ENCODE assay signal across 12 mouse cellular contexts in the genomic region with DNA sequence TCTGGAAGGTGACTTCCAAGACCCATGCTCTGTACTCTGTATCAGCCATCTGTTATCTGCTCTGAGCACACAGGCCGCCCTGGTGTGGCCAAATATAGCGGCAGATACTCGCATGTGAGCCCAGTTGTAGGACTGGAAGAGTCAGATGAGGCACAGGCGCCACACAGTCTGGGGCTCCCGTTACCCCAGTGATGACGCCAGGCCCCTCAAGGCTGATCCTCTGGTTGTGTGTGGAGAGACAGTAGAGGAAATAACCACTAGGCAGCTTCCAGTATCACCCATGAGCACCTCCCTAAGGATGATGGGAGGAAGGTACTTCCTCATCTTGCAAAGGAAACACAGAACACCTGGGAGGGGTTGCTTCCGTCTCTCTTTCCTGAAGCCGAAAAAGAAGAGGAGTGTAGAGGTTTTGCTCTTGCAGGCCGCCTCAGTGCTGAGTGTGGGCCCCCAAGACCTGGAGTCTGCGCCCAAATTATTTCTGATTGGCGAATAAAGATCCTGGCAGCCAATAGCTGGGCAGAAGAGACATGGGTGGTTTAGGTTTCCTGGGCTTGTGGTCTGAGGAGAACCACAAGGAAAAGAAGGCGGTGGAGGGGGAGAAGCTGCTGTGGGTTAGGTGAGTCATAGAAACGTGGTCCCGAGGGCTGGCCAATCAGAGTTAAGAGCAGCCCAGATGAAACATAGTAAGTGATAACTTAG. TPM values are rescaled to one million over a fixed set of nuclear protein-coding genes. Genes with fewer than 3 reads are reported as not detected.
A peak's percentile ranks its signal among the peaks of the same experiment; 100 is the strongest.
DNase-seq lines count a peak whose midpoint lies in the region; ATAC-seq and TF ChIP-seq lines count a peak whose summit lies in the region.
"Had no signal": no experiment of that assay in that cellular context is flagged by ENCODE, and none has a peak within 500 bp of the region (broad histone marks: within the 10 kb centered on the region; RNA-seq: fewer than 3 reads in every experiment).

No protein-coding gene starts in this region.

- TF ChIP-seq POLR2A in myocyte (IDR thresholded peaks at IDR 0.05; ENCODE audit: insufficient read length, low read depth) = no peak

- no peaks in the 10 kb centered on the region for H3K4me1 ChIP-seq in midbrain, embryonic 15.5 days
- H3K4me1 ChIP-seq in intestine, postnatal 0 days (replicated peaks; ENCODE audit: control insufficient read depth, insufficient read depth, low read length) = no peaks in the 10 kb centered on the region

- H3K9ac ChIP-seq in midbrain, embryonic 15.5 days = no peak overlapping the region
- no peak overlapping the region for H3K9ac ChIP-seq in intestine, postnatal 0 days (ENCODE audit: low read depth, low read length)

- no peaks in the 10 kb centered on the region for H3K79me2 ChIP-seq in myocyte (ENCODE audit: control insufficient read depth, insufficient read depth)

- H3K4me3 ChIP-seq in myocyte = no peak overlapping the region
- H3K4me3 ChIP-seq in midbrain, embryonic 15.5 days = no peak overlapping the region
- H3K4me3 ChIP-seq in intestine, postnatal 0 days (ENCODE audit: low read depth, low read length) = no peak overlapping the region

- peak; percentile 19 for DNase-seq in gastrocnemius, postnatal 25 days
- DNase-seq in gastrocnemius, postnatal 10 days = no peak
- peak; percentile 16 to 20 for DNase-seq in B cell, adult 2 months
- no peak for DNase-seq in MN1 (ENCODE audit: low spot score)

- H3K36me3 ChIP-seq in myocyte (ENCODE audit: control insufficient read depth, insufficient read depth) = no peaks in the 10 kb centered on the region
- no peaks in the 10 kb centered on the region for H3K36me3 ChIP-seq in midbrain, embryonic 15.5 days (replicated peaks)
- H3K36me3 ChIP-seq in intestine, postnatal 0 days (ENCODE audit: control insufficient read depth, insufficient read depth) = no peaks in the 10 kb centered on the region

- H3ac ChIP-seq in myocyte (ENCODE audit: control insufficient read depth, insufficient read length) = no peak overlapping the region

- peak overlapping the region; percentile 46 for H3K4me2 ChIP-seq in myocyte (ENCODE audit: low read depth)
- H3K4me2 ChIP-seq in midbrain, embryonic 15.5 days = no peak overlapping the region
- H3K4me2 ChIP-seq in intestine, postnatal 0 days (replicated peaks; ENCODE audit: low read depth) = no peak overlapping the region

- TF ChIP-seq CTCF in intestine, postnatal 0 days (IDR thresholded peaks at IDR 0.05; ENCODE audit: low read depth) = no peak

- no peaks in the 10 kb centered on the region for H3K9me3 ChIP-seq in midbrain, embryonic 15.5 days
- H3K9me3 ChIP-seq in intestine, postnatal 0 days (ENCODE audit: control insufficient read depth) = no peaks in the 10 kb centered on the region

- H3K27ac ChIP-seq in midbrain, embryonic 15.5 days = no peak overlapping the region
- H3K27ac ChIP-seq in intestine, postnatal 0 days (ENCODE audit: low read depth, low read length) = no peak overlapping the region
- H3K27ac ChIP-seq: kidney, postnatal 0 days had no signal

- H3K27me3 ChIP-seq in myocyte (ENCODE audit: control insufficient read depth, insufficient read depth, insufficient read length) = no peaks in the 10 kb centered on the region
- no peaks in the 10 kb centered on the region for H3K27me3 ChIP-seq in midbrain, embryonic 15.5 days (replicated peaks)
- H3K27me3 ChIP-seq in intestine, postnatal 0 days (replicated peaks; ENCODE audit: control insufficient read depth, insufficient read depth, low read length) = no peaks in the 10 kb centered on the region

- ATAC-seq in common myeloid progenitor, adult 5-6 weeks (replicated peaks; ENCODE audit: low read depth, poor library complexity, severe bottlenecking) = peak; percentile 78
- no peak for ATAC-seq in midbrain, embryonic 15.5 days (replicated peaks)
- ATAC-seq in intestine, postnatal 0 days = no peak

- WGBS in midbrain, embryonic 15.5 days = 85% methylated on average over 14 of the region's 14 CpGs
- WGBS in intestine, postnatal 0 days = 55% methylated on average over 14 of the region's 14 CpGs

TF ChIP-seq in myocyte, 11 proteins besides CTCF, POLR2A, EP300 and RAD21:
- TF ChIP-seq MYOD1 (IDR thresholded peaks at IDR 0.05; ENCODE audit: control insufficient read depth in 1 of 3, insufficient read length in 2 of 3, low read depth in 2 of 3) = no peak
- TF ChIP-seq REST (IDR thresholded peaks at IDR 0.05; ENCODE audit: insufficient read depth, insufficient read length) = no peak
- no peak for TF ChIP-seq MYOG (IDR thresholded peaks at IDR 0.05; ENCODE audit: control insufficient read depth in 1 of 3, insufficient read depth in 1 of 3, insufficient read length in 2 of 3, low read depth in 2 of 3)
- no peak for TF ChIP-seq MAX (IDR thresholded peaks at IDR 0.05; ENCODE audit: low read depth)
- TF ChIP-seq SRF (IDR thresholded peaks at IDR 0.05; ENCODE audit: control insufficient read depth, insufficient read length, low read depth) = no peak
- no peak for TF ChIP-seq POLR2AphosphoS2 (IDR thresholded peaks at IDR 0.05; ENCODE audit: insufficient read length, low read depth)
- no peak for TF ChIP-seq TCF3 (IDR thresholded peaks at IDR 0.05; ENCODE audit: insufficient read length, low read depth)
- TF ChIP-seq E2F4 (IDR thresholded peaks at IDR 0.05; ENCODE audit: insufficient read depth) = no peak
- no peak for TF ChIP-seq CEBPB (IDR thresholded peaks at IDR 0.05; ENCODE audit: insufficient read depth, poor library complexity, severe bottlenecking)
TF ChIP-seq in myocyte: peak in this region for 0.

RNA-seq across cellular contexts. Expression of gene Oas3, which starts 2.0 kb away (rescaled TPM):
- not detected for total RNA-seq in gastrocnemius, postnatal 25 days (2021)
- not detected for total RNA-seq in gastrocnemius, postnatal 10 days (2021)
- 1.9 and 4.8 TPM in 2 replicates for total RNA-seq in common myeloid progenitor, adult 5-6 weeks (2017)
- polyA plus RNA-seq in myocyte (2012; fragmentation: generic; extraction: Trizol) = 0.01 TPM
- 0.81 and 1.0 TPM in 2 replicates for polyA plus RNA-seq in midbrain, embryonic 15.5 days (2015; fragmentation: Nextera tagmentation; extraction: Ambion mirVana)
- 0.66 and 0.78 TPM in 2 replicates for polyA plus RNA-seq in intestine, postnatal 0 days (2015; fragmentation: Nextera tagmentation; extraction: Ambion mirVana)
- total RNA-seq: gastrocnemius, postnatal 4 days; left cerebral cortex, postnatal 25 days had no signal
- polyA plus RNA-seq: embryonic facial prominence, embryonic 11.5 days had no signal

RNA-seq across cellular contexts. Expression of gene Oas1e, which starts 19.9 kb away (rescaled TPM):
- not detected for total RNA-seq in gastrocnemius, postnatal 25 days (2021)
- not detected for total RNA-seq in gastrocnemius, postnatal 10 days (2021)
- total RNA-seq in common myeloid progenitor, adult 5-6 weeks (2017) = not detected in 2 replicates
- polyA plus RNA-seq in myocyte (2012; fragmentation: generic; extraction: Trizol) = not detected
- polyA plus RNA-seq in midbrain, embryonic 15.5 days (2015; fragmentation: Nextera tagmentation; extraction: Ambion mirVana) = 0.23 and 0.28 TPM in 2 replicates
- 0.10 TPM in 1 of 2 replicates, not detected in the other for polyA plus RNA-seq in intestine, postnatal 0 days (2015; fragmentation: Nextera tagmentation; extraction: Ambion mirVana)
- total RNA-seq: gastrocnemius, postnatal 4 days; left cerebral cortex, postnatal 25 days had no signal
- polyA plus RNA-seq: embryonic facial prominence, embryonic 11.5 days; kidney, postnatal 0 days had no signal

RNA-seq across cellular contexts. Expression of gene Oas2, which starts 25.8 kb away (rescaled TPM):
- total RNA-seq in gastrocnemius, postnatal 25 days (2021) = under 1 TPM; 0.21 to 0.28 TPM
- total RNA-seq in gastrocnemius, postnatal 10 days (2021) = under 1 TPM in 1 of 2 experiments, not detected in 1; 0.09 TPM
- 0.64 and 0.68 TPM in 2 replicates for total RNA-seq in common myeloid progenitor, adult 5-6 weeks (2017)
- not detected for polyA plus RNA-seq in myocyte (2012; fragmentation: generic; extraction: Trizol)
- polyA plus RNA-seq in midbrain, embryonic 15.5 days (2015; fragmentation: Nextera tagmentation; extraction: Ambion mirVana) = 0.43 and 0.59 TPM in 2 replicates
- polyA plus RNA-seq in intestine, postnatal 0 days (2015; fragmentation: Nextera tagmentation; extraction: Ambion mirVana) = 0.23 and 0.41 TPM in 2 replicates

RNA-seq across cellular contexts. Expression of gene Oas1c, which starts 36.9 kb away (rescaled TPM):
- total RNA-seq in gastrocnemius, postnatal 25 days (2021) = not detected
- total RNA-seq in gastrocnemius, postnatal 10 days (2021) = under 1 TPM; 0.14 to 0.43 TPM
- total RNA-seq in common myeloid progenitor, adult 5-6 weeks (2017) = 0.78 and 3.1 TPM in 2 replicates
- polyA plus RNA-seq in myocyte (2012; fragmentation: generic; extraction: Trizol) = 0.01 TPM
- 0.31 and 0.41 TPM in 2 replicates for polyA plus RNA-seq in midbrain, embryonic 15.5 days (2015; fragmentation: Nextera tagmentation; extraction: Ambion mirVana)
- polyA plus RNA-seq in intestine, postnatal 0 days (2015; fragmentation: Nextera tagmentation; extraction: Ambion mirVana) = 1.0 and 1.2 TPM in 2 replicates

Comparison
In these comparisons a context has a peak if more than half of its experiments do, and no peak if none do; other contexts are left out.
1. DNase-seq: peak in gastrocnemius, postnatal 25 days (single experiment) and B cell, adult 2 months (2 of 2); none in gastrocnemius, postnatal 10 days (single experiment) and MN1 (single experiment).